Mouse (Mus musculus): ENCODE results near the gene Crb1. TPM values are rescaled to one million over a fixed set of nuclear protein-coding genes. Genes with fewer than 3 reads are reported as not detected.

Gene Crb1
- 0.55 TPM for polyA plus RNA-seq (2015; fragmentation: Illumina TruSeq; extraction: RNeasy Lipid Tissue Mini Kit (QIAGEN cat#74804); ENCODE audit: low read depth, low replicate concordance)

GRCm38 (mm10) chr1:139376638-139377286 lies at the start of gene Crb1:
Crb1 (minus strand) TSS chr1:139377100.

DNA sequence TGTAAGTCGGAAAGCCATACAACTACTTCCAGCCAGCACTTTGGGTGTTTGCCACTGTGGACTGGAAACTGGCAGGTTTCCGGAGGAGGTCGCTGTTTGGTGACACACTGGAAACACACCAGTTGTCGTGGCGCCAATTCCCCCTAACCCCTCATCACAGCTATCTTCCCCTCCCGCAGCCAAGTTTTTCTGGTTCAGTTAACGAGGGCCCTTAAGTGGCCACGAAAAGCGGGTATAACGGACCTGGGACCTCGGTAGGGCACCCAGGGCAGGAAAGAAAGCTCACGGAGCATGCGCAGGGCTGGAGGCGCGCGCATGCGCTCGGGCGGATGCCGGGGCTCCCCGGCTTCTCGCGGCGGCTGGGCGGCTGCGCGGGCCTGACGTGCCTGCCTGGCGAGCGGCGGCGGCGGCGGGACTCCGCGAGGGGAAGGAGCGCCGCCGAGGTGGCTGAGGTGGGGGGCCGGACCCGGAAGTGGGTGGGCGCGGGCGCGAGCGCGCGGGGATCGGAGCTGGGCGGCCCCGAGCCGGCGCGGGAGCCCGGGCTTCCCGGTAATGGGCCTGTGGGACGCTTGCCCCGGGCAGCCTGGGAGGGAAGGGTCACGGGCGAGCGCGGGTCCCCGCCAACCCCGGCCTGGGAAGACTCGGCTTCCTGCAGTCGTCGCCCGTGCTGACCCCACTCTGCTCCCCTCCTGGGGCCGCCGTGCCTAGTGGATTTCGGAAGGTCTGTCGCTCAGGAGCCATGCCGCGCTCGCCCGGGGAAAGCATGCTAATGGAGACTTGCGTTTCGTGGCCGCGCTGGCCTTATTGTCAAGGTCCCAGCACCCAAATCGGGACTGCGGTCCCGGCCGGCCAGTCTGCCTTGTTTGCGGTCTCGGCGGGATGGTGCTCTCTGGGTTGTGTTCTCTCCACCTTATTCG lies 45.2 kb upstream of the Crb1 start, which contains the start of gene Zbtb41:
Gene Zbtb41 (plus strand): TSS at position 414 of the 917 bp plus-strand sequence.

Other genes starting within 250 kb of the Crb1 start
- gene Zbtb41, start 45.2 kb upstream of the Crb1 start, polyA plus RNA-seq (2015; fragmentation: Illumina TruSeq; extraction: RNeasy Lipid Tissue Mini Kit (QIAGEN cat#74804); ENCODE audit: low read depth, low replicate concordance) = 12.9 TPM
- gene Aspm, start 77.7 kb upstream of the Crb1 start, polyA plus RNA-seq (2015; fragmentation: Illumina TruSeq; extraction: RNeasy Lipid Tissue Mini Kit (QIAGEN cat#74804); ENCODE audit: low read depth, low replicate concordance) = 0.21 TPM
- not detected for gene F13b, start 124.6 kb upstream of the Crb1 start, polyA plus RNA-seq (2015; fragmentation: Illumina TruSeq; extraction: RNeasy Lipid Tissue Mini Kit (QIAGEN cat#74804); ENCODE audit: low read depth, low replicate concordance)
- not detected for gene Cfhr1, start 183.2 kb upstream of the Crb1 start, polyA plus RNA-seq (2015; fragmentation: Illumina TruSeq; extraction: RNeasy Lipid Tissue Mini Kit (QIAGEN cat#74804); ENCODE audit: low read depth, low replicate concordance)

Measured in brain, adult 10 weeks (tissue).